Mouse (Mus musculus) spleen, adult 10 weeks (tissue): ENCODE results near the gene Gm13078. TPM values are rescaled to one million over a fixed set of nuclear protein-coding genes. Genes with fewer than 3 reads are reported as not detected.

Source experiments
- polyA plus RNA-seq: library from polyadenylated mRNA; stranded (reverse); fragments of 350-450 nt; fragmentation: Illumina TruSeq; extraction: RNeasy Lipid Tissue Mini Kit (QIAGEN cat#74804); gene quantifications from one replicate; pipeline ENCODE4 v1.2.3, GENCODE M21; 2015; ENCODE audit warnings: low replicate concordance; ENCODE audit not compliant: insufficient read depth

Gene Gm13078
- polyA plus RNA-seq, result not detected

DNA sequence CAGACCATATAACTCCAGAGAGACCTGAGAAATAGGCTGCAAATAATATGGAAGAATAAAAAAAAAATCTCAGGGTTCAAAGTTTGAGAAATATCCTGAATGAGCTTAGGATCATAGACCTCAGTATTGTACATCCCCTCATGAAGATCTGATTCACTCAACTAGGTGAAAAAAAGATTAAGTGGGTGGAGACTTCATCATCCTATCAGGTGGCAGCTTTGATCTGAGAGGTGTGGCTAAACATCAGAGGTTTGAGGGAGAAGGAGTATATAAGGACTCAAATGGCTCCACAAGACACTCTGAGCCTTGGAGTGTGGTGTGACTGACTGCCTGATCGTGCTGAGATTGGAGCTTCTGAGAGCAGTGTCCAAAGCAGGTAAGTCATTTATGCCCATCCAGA lies at the start of gene Gm13078:
TSS of gene Gm13078 (plus strand) at position 301 of the 400 bp plus-strand sequence.

DNA sequence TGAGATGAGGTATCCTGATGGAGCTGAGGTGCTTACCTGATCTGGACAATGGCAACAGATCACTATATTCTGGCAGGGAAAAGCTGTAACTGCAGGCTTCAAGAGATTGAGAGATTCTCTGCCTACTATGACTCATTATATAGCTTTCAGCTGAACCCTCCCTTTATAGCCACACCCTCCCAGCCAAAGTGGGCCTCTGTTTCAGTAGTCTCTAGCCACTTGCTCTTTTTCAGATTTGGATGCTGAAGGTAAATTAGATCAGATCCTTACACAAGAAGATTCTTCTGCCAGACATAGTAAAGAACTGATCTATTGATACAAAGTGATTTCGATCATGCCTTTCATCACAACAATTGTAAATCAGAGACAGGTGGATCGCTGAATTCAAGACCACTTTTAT lies 16.6 kb upstream of the Gm13078 start, which contains the start of gene Gm13089:
TSS of gene Gm13089 (minus strand) at position 101 of the 400 bp plus-strand sequence.

Other genes with a start within 250 kb of the Gm13078 start
- gene Gm13043, start 208.1 kb upstream of the Gm13078 start, polyA plus RNA-seq, result not detected
- not detected for gene Gm13040, start 183.5 kb upstream of the Gm13078 start, polyA plus RNA-seq
- gene BC080695, start 167.8 kb upstream of the Gm13078 start, polyA plus RNA-seq, result not detected
- gene Gm13057, start 167.7 kb upstream of the Gm13078 start, polyA plus RNA-seq, result not detected
- gene Gm13083, start 104.5 kb upstream of the Gm13078 start, polyA plus RNA-seq, result not detected
- gene Gm13088, start 62.2 kb upstream of the Gm13078 start, polyA plus RNA-seq, result not detected
- not detected for gene Gm13089, start 16.7 kb upstream of the Gm13078 start, polyA plus RNA-seq
- gene Gm13023, start 69.9 kb downstream of the Gm13078 start, polyA plus RNA-seq, result not detected
- gene Gm13084, start 96.6 kb downstream of the Gm13078 start, polyA plus RNA-seq, result not detected
- not detected for gene Gm13103, start 127.0 kb downstream of the Gm13078 start, polyA plus RNA-seq
- gene Pramef6, start 180.9 kb downstream of the Gm13078 start, polyA plus RNA-seq, result not detected
- gene Pramef25, start 231.6 kb downstream of the Gm13078 start, polyA plus RNA-seq, result not detected
- gene Gm13101, start 247.5 kb downstream of the Gm13078 start, polyA plus RNA-seq, result not detected